Mouse (Mus musculus): ENCODE results near the gene Uchl3.

The Uchl3 gene

DNA sequence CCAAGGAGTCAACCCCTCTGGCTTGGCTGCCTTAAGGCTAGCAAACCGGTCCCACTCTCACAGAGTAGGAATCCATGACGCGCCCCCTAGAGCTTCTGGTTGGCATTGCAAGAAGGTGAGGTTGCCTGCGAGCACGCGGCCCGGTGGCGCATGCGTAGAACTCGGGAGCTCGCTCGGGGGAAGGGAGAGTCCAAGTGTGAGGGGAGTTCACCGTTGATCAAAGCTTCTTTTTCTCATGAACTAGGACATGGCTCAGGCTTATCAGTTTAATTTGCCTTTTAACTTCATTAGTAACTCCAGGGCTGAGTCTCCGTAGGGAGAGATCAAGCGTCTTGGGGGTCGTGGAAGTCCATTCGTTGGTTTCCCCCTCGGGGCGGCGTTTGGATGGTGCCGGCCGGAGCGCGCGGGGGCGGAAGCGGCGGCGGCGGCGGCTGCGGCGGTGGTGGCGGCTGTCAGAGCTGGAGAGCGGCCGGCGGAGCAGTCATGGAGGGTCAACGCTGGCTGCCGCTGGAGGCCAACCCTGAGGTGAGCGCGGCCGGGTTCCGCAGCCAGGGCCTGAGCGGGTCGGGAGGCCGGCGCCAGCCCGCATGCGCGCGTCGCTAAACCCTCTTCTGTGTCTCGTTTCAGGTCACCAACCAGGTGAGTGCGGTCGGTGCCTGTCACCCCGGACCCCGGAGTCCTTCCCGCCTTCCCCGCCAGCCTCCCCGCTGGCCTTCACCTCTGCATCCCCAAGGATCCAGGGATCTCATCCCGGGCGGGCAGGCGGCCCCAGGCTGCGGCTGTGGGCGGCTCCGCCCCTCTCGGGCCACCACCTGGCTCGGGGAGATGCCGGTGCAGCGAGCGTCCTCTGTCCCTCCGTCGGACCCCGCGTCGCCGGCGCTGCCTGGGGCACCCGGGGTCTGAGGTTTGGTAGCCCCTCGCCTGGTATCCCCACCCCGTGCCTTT is at the start of gene Uchl3:
Gene Uchl3, plus strand, starts transcription at position 387 of the 945 bp plus-strand sequence.
- DNase-seq (ENCODE audit: low spot score in 2 of 2) = peak; percentile 94 to 98

DNA sequence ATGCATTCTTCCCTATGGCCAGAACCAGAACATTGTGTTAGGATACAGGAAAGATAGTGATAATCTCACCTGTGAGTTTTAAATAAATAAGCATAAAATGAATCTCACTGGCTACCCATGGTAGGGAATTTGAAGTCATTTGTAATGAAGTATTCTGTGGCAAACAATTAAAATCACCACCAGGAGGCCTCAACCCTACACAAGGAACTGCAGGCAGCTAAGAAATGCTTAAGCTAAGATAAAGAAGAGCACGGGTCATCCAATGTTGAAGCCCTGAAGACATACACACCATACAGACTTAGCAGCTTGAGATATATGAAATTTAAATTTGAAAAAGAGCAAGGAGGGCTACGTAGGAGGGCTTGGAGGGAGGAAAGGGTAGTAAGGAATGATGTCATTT is 47.9 kb upstream of the Uchl3 start:
- DNase-seq (ENCODE audit: low spot score in 2 of 2) = no peak

DNA sequence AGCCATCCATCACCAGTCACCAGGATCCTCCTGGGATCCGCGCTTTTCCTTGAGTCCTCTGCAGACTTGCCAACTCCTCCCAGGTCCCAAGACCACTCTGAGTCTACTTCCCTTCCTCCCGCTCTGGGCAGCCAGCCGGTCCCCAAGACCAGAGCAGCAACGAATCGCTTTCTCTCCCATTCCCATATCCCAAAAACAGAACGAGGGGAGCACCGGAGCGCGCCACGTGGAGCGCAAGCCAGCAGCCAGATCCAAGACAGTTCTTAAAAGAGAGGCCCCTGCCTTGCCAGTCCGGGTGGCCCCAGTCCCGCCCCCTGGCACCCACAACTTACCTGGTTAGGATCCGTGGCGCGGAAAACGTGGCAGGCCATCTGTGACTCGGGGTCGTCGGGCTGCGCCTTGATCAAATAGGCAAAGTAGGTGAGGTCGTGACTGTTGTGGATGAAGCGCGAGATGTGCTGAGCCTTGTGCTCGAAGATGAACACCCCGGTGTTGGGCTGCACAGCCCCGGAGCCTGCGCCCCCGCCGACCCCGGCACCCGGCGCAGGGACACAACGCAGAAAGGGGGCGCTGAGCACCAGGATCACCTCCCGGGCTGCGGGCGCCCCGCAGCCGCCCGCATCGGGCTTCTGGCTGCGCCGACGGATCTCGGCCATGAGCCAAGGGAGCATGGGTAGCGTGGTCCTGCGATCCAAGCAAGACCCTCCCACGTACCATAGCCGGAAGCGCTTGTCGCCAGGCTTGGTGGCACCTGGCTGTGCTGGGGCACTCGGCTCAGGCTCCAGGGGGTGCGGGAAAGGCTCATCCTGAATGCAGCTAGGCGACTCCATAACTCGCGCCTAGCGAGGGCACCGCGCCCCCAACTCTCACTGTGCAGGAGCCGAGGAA is 45.9 kb upstream of the Uchl3 start:
- no peak for DNase-seq (ENCODE audit: low spot score in 2 of 2)

DNA sequence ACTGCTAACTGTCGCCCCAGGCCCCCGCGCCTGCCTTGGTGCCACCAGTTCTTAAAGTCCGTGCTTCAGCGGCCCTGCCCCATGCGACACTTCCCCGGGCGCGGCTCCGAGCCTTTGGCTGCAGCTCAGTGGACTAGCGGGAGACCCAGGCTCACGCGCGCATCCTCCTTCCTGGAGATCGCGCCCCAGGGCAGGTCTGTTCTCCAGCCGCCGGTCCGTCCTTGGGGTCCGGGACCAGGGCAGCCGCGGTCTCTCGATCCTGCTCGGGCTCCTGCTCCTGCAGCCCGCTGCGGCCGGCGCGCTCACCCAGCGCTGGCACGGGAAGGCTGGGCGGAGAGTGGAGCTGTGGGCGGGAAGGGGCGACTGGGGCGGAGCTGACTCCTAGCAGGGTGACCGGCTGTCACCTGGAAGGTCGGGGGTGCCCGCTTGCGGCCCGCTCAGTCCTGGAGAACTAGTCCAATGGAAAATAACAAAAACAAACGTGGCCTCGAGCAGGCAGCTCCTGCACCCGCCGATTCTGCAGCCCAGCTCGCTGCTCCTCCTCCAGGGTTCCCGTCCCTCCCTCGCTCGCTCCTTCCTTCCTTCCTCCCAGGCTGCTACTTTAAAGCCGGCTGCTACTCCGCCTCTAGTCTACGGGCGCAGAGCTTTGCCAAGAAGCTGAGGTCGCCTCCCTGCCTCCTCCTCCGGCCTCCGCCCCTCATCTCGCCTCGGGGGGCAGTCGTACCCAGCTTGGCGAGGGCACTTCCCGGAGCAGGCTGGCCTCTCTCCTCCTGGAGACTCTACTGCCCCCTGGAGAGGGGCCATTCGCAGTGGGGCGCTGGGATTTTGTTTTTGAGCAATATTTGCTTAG is 45.0 kb upstream of the Uchl3 start, which contains the start of gene Tbc1d4:
Gene Tbc1d4, minus strand, starts transcription at position 673 of the 850 bp plus-strand sequence.
- peak in 1 of 2 experiments; percentile 21 for DNase-seq (ENCODE audit: low spot score in 2 of 2)

- no peak for DNase-seq (ENCODE audit: low spot score in 2 of 2)
These were observed 43.1 kb upstream of the Uchl3 start for GRCm38 (mm10) chr14:101610701-101611100.

GRCm38 (mm10) chr14:101613206-101613605 is 40.6 kb upstream of the Uchl3 start:
- DNase-seq (ENCODE audit: low spot score in 2 of 2) = no peak

DNA sequence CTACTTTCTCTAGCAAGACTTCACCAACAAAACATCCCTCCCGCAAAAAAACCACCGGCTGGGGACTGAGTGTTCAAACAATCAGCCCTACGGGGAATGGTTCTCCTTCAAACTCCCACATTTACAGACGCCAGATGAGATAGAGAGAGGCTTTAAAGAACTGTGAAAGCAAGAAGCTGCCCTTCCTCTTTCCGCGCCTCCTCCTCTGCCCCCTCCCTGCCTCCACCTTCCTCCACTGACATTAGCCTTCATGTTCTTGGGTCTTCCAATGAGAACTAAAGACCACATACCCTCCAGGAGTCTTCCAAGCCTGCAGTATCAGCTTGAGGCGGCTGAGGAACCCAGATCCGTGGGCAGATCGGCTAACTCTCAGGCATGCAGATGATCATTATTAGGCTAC is 37.6 kb upstream of the Uchl3 start:
- DNase-seq (ENCODE audit: low spot score in 2 of 2) = no peak

DNA sequence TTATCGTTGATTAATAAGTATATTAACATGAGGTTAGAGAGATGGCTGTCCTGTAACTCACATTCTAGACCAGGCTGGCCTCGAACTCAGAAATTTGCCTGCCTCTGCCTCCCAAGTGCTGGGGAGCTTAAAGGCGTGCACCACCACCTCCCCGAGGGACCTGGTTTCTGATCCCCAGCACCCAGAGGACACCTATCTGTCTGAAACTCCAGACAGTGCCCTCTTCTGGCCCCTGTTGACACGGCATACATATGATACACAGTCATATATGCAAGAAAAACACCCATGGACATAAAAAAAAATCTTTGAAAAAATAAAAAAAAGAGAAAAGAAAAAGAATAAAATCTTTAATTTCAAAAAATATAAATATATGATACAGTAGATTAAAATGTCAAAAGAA is 36.1 kb upstream of the Uchl3 start:
- DNase-seq (ENCODE audit: low spot score in 2 of 2) = no peak

- DNase-seq (ENCODE audit: low spot score in 2 of 2) = no peak
These were observed 23.2 kb upstream of the Uchl3 start for GRCm38 (mm10) chr14:101630548-101630947.

- DNase-seq (ENCODE audit: low spot score in 2 of 2) = no peak
These were observed 18.0 kb upstream of the Uchl3 start for GRCm38 (mm10) chr14:101635765-101636164.

DNA sequence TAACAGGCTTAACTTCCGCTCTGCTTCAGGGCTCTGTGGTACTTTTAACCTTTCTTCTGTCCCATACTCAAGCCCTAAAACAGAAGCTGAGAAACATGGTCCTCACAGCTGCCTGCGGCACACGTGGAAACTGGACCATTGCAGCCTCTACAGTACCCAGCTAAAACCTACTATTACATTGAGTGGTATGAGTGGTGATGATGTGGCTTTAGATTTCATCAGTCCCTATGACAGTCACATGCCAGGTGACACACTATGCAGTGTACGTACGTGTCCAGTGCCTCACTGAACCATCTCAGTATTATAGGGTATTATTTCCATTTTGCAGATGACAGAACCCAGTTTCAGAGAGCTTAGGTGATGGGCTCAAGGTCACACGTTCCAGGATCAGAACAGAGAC is 16.4 kb upstream of the Uchl3 start:
- DNase-seq (ENCODE audit: low spot score in 2 of 2) = no peak

GRCm38 (mm10) chr14:101640153-101640843 is 13.5 kb upstream of the Uchl3 start, which contains the start of gene Commd6:
Gene Commd6 (minus strand): TSS chr14:101640686.
- DNase-seq (ENCODE audit: low spot score in 2 of 2) = peak; percentile 65 to 78

- DNase-seq (ENCODE audit: low spot score in 2 of 2) = no peak
These were observed 8.8 kb upstream of the Uchl3 start for GRCm38 (mm10) chr14:101644948-101645347.

GRCm38 (mm10) chr14:101650551-101650950 is 3.2 kb upstream of the Uchl3 start:
- DNase-seq (ENCODE audit: low spot score in 2 of 2) = no peak

- DNase-seq (ENCODE audit: low spot score in 2 of 2) = no peak
These were observed 1.2 kb upstream of the Uchl3 start for GRCm38 (mm10) chr14:101652571-101652970.

- no peak for DNase-seq (ENCODE audit: low spot score in 2 of 2)
These were observed 751 bp downstream of the Uchl3 start for GRCm38 (mm10) chr14:101654526-101654909.

DNA sequence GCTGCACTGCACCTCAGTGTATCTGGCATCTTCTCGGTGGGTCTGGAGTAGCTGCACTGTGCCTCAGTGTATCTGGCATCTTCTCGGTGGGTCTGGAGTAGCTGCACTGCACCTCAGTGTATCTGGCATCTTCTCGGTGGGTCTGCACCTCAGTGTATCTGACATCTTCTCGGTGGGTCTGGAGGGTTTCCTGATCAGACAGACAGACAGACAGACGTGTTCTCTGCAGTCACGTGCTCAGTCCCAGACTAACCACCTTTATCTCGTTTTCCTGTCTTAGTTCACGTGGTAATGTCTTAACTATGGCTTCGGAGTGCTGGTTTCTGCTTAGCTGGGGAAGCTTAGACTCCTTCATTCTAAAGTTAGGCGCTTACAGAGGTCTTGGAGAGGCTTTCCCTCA is 2.5 kb downstream of the Uchl3 start:
- DNase-seq (ENCODE audit: low spot score in 2 of 2) = no peak

- no peak for DNase-seq (ENCODE audit: low spot score in 2 of 2)
These were observed 8.1 kb downstream of the Uchl3 start for GRCm38 (mm10) chr14:101661654-101662412.

DNA sequence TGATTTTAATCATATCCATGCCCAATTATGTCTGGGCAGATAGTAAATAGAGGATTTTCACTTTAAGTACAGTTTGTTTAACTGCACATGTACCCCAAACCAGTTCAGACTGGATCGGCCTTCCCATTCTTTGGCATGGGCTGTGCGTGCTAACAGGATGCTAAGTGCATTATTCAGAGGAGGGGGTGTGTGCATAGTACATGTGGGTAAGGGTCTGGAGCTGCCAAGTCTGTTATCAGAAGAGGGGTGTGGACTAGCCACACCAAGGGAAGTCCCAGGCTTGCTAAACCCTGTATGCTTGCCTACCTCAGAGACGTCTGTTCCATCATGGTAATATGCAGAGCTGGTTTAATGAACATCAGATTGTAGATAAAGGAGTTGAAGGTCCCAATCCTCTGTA is 10.5 kb downstream of the Uchl3 start:
- DNase-seq (ENCODE audit: low spot score in 2 of 2) = no peak

DNA sequence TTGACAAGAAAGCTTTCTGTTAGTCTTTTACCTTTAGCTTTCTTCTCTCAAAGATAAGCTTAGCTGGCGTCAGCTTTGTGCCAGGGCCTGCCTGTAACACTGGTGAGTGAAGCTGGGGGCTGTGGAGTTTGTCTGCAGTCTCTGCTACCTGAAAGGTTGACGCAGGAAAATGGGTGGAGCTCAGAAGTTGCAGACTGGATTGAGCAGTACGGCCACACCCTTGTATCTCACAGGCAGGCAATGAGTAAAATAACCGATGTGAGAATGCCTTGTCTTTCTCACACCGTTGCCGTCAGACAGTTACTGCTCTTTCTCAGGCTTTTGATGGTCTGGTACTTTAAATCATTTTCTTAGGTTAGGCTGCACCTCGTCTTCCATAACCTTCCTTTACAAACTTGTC is 12.3 kb downstream of the Uchl3 start:
- DNase-seq (ENCODE audit: low spot score in 2 of 2) = no peak
